Mouse (Mus musculus): ENCODE data around the gene Ripor3. TPM values are rescaled to one million over a fixed set of nuclear protein-coding genes. Genes with fewer than 3 reads are reported as not detected.

The Ripor3 gene
- total and polyA plus RNA-seq, 3 experiments, result 0.17 TPM; not detected in 2

DNA sequence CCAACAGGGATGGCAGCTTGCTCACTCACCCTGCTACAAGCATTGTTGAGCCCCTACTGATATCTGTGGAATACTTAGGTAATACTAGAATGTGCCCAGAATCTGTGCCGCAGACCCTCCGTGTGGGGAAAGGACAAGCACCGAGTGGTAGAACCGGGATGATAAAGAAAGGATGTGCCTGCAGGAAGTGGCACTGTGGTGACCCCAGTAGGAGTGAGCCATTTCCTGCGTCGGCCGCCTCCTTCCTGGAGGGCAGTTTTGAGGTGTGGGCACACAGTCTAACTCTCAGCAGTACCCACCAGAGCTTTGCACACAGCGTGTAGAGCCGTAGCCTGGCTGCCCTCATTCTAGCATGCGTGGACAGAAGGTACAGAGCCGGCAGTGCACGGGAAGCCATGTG, 34.7 kb downstream of the Ripor3 start:
- Histone ChIP-seq H3K4me1 (ENCODE audit: control insufficient read depth in 1 of 2, insufficient read depth in 2 of 2) (peaks cover 0 to 21% of the 10 kb centered on the region in 2 experiments; a peak in 2 of 4 replicates), H3K36me3 (replicated peaks in 1 of 2; ENCODE audit: control insufficient read depth in 1 of 2, insufficient read depth in 1 of 2, low read length in 1 of 2) (peaks cover 83 to 97% of the 10 kb centered on the region in 2 experiments), H3K4me3 (replicated peaks in 1 of 3; ENCODE audit: low read depth in 2 of 3, low read length in 2 of 3, poor library complexity in 1 of 3) (no peak overlapping the region), H3K27ac (ENCODE audit: insufficient read depth, low read depth) (no peak overlapping the region), H3K79me2 (replicated peaks; ENCODE audit: control insufficient read depth, extremely low read depth, insufficient read depth, poor library complexity, severe bottlenecking) (no peaks in the 10 kb centered on the region), H3K9me3 (replicated peaks; ENCODE audit: low read length) (no peaks in the 10 kb centered on the region), H3K9ac (ENCODE audit: insufficient read depth, low read depth) (no peak overlapping the region), H3K27me3 (replicated peaks) (no peaks in the 10 kb centered on the region), H3K4me2 (ENCODE audit: insufficient read depth, low read depth, poor library complexity, severe bottlenecking) (no peak overlapping the region)
- in situ Hi-C loops (cut with MboI; ENCODE audit: low pct_ligation_motif_present, low pct_unique_long_range_greater_than_20kb, low sequenced_read_pairs) (no loop called here), dilution Hi-C loops (cut with MboI; ENCODE audit: extremely low pct_ligation_motif_present, extremely low pct_unique_long_range_greater_than_20kb, low sequenced_read_pairs) (no loop called here)
- no peak for DNase-seq (ENCODE audit: extremely low read depth)
- TF ChIP-seq PAX5 (IDR thresholded peaks at IDR 0.05; ENCODE audit: low read length) (no peak), POLR2A (IDR thresholded peaks at IDR 0.05; ENCODE audit: low read depth, low read length) (no peak; the same call in 1 of the 2 replicates)

- Histone ChIP-seq H3K4me1 (ENCODE audit: control insufficient read depth in 1 of 2, insufficient read depth in 2 of 2) (peaks cover 0 to 15% of the 10 kb centered on the region in 2 experiments; a peak in 2 of 4 replicates), H3K4me2 (ENCODE audit: insufficient read depth, low read depth, poor library complexity, severe bottlenecking) (no peak overlapping the region), H3K4me3 (replicated peaks in 1 of 3; ENCODE audit: low read depth in 2 of 3, low read length in 2 of 3, poor library complexity in 1 of 3) (no peak overlapping the region), H3K27ac (ENCODE audit: insufficient read depth, low read depth) (no peak overlapping the region), H3K9me3 (replicated peaks; ENCODE audit: low read length) (no peaks in the 10 kb centered on the region), H3K27me3 (replicated peaks) (no peaks in the 10 kb centered on the region), H3K9ac (ENCODE audit: insufficient read depth, low read depth) (no peak overlapping the region), H3K79me2 (replicated peaks; ENCODE audit: control insufficient read depth, extremely low read depth, insufficient read depth, poor library complexity, severe bottlenecking) (no peaks in the 10 kb centered on the region), H3K36me3 (replicated peaks in 1 of 2; ENCODE audit: control insufficient read depth in 1 of 2, insufficient read depth in 1 of 2, low read length in 1 of 2) (peaks cover 92 to 99% of the 10 kb centered on the region in 2 experiments)
- no peak for DNase-seq (ENCODE audit: extremely low read depth)
- TF ChIP-seq HCFC1 (IDR thresholded peaks at IDR 0.05; ENCODE audit: low read depth, low read length) (no peak), TBP (conservative IDR thresholded peaks at IDR 0.05; ENCODE audit: low read depth, low read length) (no peak), IRF4 (IDR thresholded peaks at IDR 0.05; ENCODE audit: low read depth, low read length) (no peak), ZNF384 (IDR thresholded peaks at IDR 0.05; ENCODE audit: low read depth, low read length) (no peak), CTCF (conservative IDR thresholded peaks at IDR 0.05 in 1 of 2, IDR thresholded peaks at IDR 0.05 in 1 of 2; ENCODE audit: low read depth in 2 of 2, low read length in 2 of 2) (no peak), NELFE (IDR thresholded peaks at IDR 0.05; ENCODE audit: low read depth, low read length) (no peak), TCF12 (IDR thresholded peaks at IDR 0.05; ENCODE audit: low read depth, low read length) (no peak), MAZ (IDR thresholded peaks at IDR 0.05; ENCODE audit: low read depth, low read length) (no peak), ELF1 (IDR thresholded peaks at IDR 0.05; ENCODE audit: low read depth, low read length) (no peak), RAD21 (IDR thresholded peaks at IDR 0.05; ENCODE audit: low read depth, low read length) (no peak), UBTF (IDR thresholded peaks at IDR 0.05; ENCODE audit: low read depth, low read length) (no peak), MXI1 (IDR thresholded peaks at IDR 0.05; ENCODE audit: low read depth, low read length) (no peak), MAX (IDR thresholded peaks at IDR 0.05; ENCODE audit: low read length) (no peak), USF2 (conservative IDR thresholded peaks at IDR 0.05; ENCODE audit: low read depth, low read length) (no peak), ZMIZ1 (IDR thresholded peaks at IDR 0.05; ENCODE audit: low read depth, low read length) (no peak), MAFK (IDR thresholded peaks at IDR 0.05; ENCODE audit: insufficient replicate concordance, low read length) (no peak), JUN (IDR thresholded peaks at IDR 0.05; ENCODE audit: insufficient read depth, low read depth, low read length) (no peak), KAT2A (IDR thresholded peaks at IDR 0.05; ENCODE audit: insufficient replicate concordance, low read length) (no peak), ETS1 (conservative IDR thresholded peaks at IDR 0.05; ENCODE audit: low read depth, low read length) (no peak)
- in situ Hi-C loops (cut with MboI; ENCODE audit: low pct_ligation_motif_present, low pct_unique_long_range_greater_than_20kb, low sequenced_read_pairs) (no loop called here), dilution Hi-C loops (cut with MboI; ENCODE audit: extremely low pct_ligation_motif_present, extremely low pct_unique_long_range_greater_than_20kb, low sequenced_read_pairs) (no loop called here)
Measured at GRCm38 (mm10) chr2:167972809-167973208, 37.6 kb downstream of the Ripor3 start.

Data from CH12.LX (cell line).